Mouse (Mus musculus): ENCODE data around the gene Ppp1r15b.

Ppp1r15b gene

GRCm38 (mm10) chr1:133121246-133121645, 9.7 kb upstream of the Ppp1r15b start:
- no peak for DNase-seq (ENCODE audit: low read depth)

- no peak for DNase-seq (ENCODE audit: low read depth)
Measured at GRCm38 (mm10) chr1:133124137-133124536, 6.8 kb upstream of the Ppp1r15b start.

GRCm38 (mm10) chr1:133125640-133126364, 5.1 kb upstream of the Ppp1r15b start:
- no peak for DNase-seq (ENCODE audit: low read depth)

GRCm38 (mm10) chr1:133126365-133126740, 4.6 kb upstream of the Ppp1r15b start:
- no peak for DNase-seq (ENCODE audit: low read depth)

- no peak for DNase-seq (ENCODE audit: low read depth)
Measured at GRCm38 (mm10) chr1:133127328-133127727, 3.6 kb upstream of the Ppp1r15b start.

- DNase-seq (ENCODE audit: low read depth): peak; percentile 32
Measured at GRCm38 (mm10) chr1:133129471-133130221, 1.3 kb upstream of the Ppp1r15b start.

- no peak for DNase-seq (ENCODE audit: low read depth)
Measured at GRCm38 (mm10) chr1:133131561-133131905, 590 bp downstream of the Ppp1r15b start.

- DNase-seq (ENCODE audit: low read depth): no peak
Measured at GRCm38 (mm10) chr1:133131936-133132335, 993 bp downstream of the Ppp1r15b start.

GRCm38 (mm10) chr1:133132388-133133326, 1.7 kb downstream of the Ppp1r15b start:
- no peak for DNase-seq (ENCODE audit: low read depth)

- DNase-seq (ENCODE audit: low read depth): peak; percentile 76
Measured at GRCm38 (mm10) chr1:133133425-133133824, 2.5 kb downstream of the Ppp1r15b start.

GRCm38 (mm10) chr1:133134071-133134470, 3.1 kb downstream of the Ppp1r15b start:
- peak; percentile 32 for DNase-seq (ENCODE audit: low read depth)

- no peak for DNase-seq (ENCODE audit: low read depth)
Measured at GRCm38 (mm10) chr1:133134881-133135280, 3.9 kb downstream of the Ppp1r15b start.

- DNase-seq (ENCODE audit: low read depth): no peak
Measured at GRCm38 (mm10) chr1:133135808-133136207, 4.9 kb downstream of the Ppp1r15b start.

GRCm38 (mm10) chr1:133138401-133138800, 7.5 kb downstream of the Ppp1r15b start:
- DNase-seq (ENCODE audit: low read depth): no peak

GRCm38 (mm10) chr1:133146014-133147009, 15.4 kb downstream of the Ppp1r15b start:
- DNase-seq (ENCODE audit: low read depth): peak; percentile 48

GRCm38 (mm10) chr1:133147324-133147723, 16.4 kb downstream of the Ppp1r15b start:
- DNase-seq (ENCODE audit: low read depth): no peak

- DNase-seq (ENCODE audit: low read depth): no peak
Measured at GRCm38 (mm10) chr1:133148122-133148521, 17.2 kb downstream of the Ppp1r15b start.

GRCm38 (mm10) chr1:133150556-133150955, 19.6 kb downstream of the Ppp1r15b start:
- no peak for DNase-seq (ENCODE audit: low read depth)

- DNase-seq (ENCODE audit: low read depth): no peak
Measured at GRCm38 (mm10) chr1:133152213-133152612, 21.3 kb downstream of the Ppp1r15b start.

GRCm38 (mm10) chr1:133155270-133155669, 24.3 kb downstream of the Ppp1r15b start:
- no peak for DNase-seq (ENCODE audit: low read depth)

- DNase-seq (ENCODE audit: low read depth): no peak
Measured at GRCm38 (mm10) chr1:133159128-133159564, 28.2 kb downstream of the Ppp1r15b start.
